Mouse (Mus musculus) liver, postnatal 0 days (tissue): ENCODE data around the gene Tsr1.

ENCODE experiments used
- CTCF ChIP-seq: sonication (generic); IDR thresholded peaks from 2 replicates; pipeline ENCODE4 v1.5.1; 2016; ENCODE audit warnings: antibody characterized with exemption, low read depth
- EP300 ChIP-seq: IDR thresholded peaks from 2 replicates; pipeline ENCODE4 v1.6.1; 2016; ENCODE audit warnings: antibody characterized with exemption, low read depth, mild to moderate bottlenecking

- TF ChIP-seq EP300 (no peak), CTCF (no peak)
These were observed 15.9 kb upstream of the Tsr1 start for GRCm38 (mm10) chr11:74881979-74882378.
